Mouse (Mus musculus) hindbrain, embryonic 10.5 days (tissue): ENCODE data around the gene Axin1. TPM values are rescaled to one million over a fixed set of nuclear protein-coding genes. Genes with fewer than 3 reads are reported as not detected.
A peak's percentile ranks its signal among the peaks of the same experiment; 100 is the strongest.
"Not testable (repeated sequence)": the region's sequence is repeated elsewhere in the genome, so short reads cannot be mapped to it uniquely, and the experiment has no call there.

ENCODE experiments used
- DNase-seq: peaks from one replicate; pipeline ENCODE4 v3.0.0-alpha.2; 2017; ENCODE audit warnings: low spot score
- H3K27ac ChIP-seq: fragments of 300-500 bp; sonication (generic); 2 replicates; pipeline ENCODE4 v1.5.1; 2016; ENCODE audit warnings: mild to moderate bottlenecking, moderate library complexity
- H3K27me3 ChIP-seq: fragments of 300-500 bp; sonication (generic); 2 replicates; pipeline ENCODE4 v1.6.1; 2016; ENCODE audit warnings: mild to moderate bottlenecking; ENCODE audit not compliant: poor library complexity, insufficient read depth, severe bottlenecking
- H3K36me3 ChIP-seq: fragments of 300-500 bp; sonication (generic); 2 replicates; pipeline ENCODE4 v1.6.1; 2016; ENCODE audit warnings: mild to moderate bottlenecking, moderate library complexity
- H3K4me1 ChIP-seq: fragments of 300-500 bp; sonication (generic); replicated peaks from 2 replicates; pipeline ENCODE4 v1.6.1; 2016; ENCODE audit warnings: mild to moderate bottlenecking
- H3K4me3 ChIP-seq: fragments of 300-500 bp; sonication (generic); 2 replicates; pipeline ENCODE4 v1.5.1; 2016; ENCODE audit warnings: mild to moderate bottlenecking, moderate library complexity
- H3K9me3 ChIP-seq: fragments of 300-500 bp; sonication (generic); 2 replicates; pipeline ENCODE4 v1.6.1; 2016; ENCODE audit warnings: mild to moderate bottlenecking, moderate library complexity
- whole genome bisulfite sequencing: fragments of 180-500 bp; shearing (Covaris S2); methylation state at CpG from one replicate; pipeline ENCODE4 v1.1.7; 2016; 5-methylcytosine and 5-hydroxymethylcytosine counted together
- polyA plus RNA-seq: library from polyadenylated mRNA; unstranded; fragments of >200 nt; fragmentation: Nextera tagmentation; extraction: Ambion mirVana; gene quantifications from 2 replicates; pipeline ENCODE4 v1.2.1, GENCODE M21; 2016

Axin1 gene
- polyA plus RNA-seq, 1 experiment from 2014 or later: 9.1 TPM

- peak overlapping the region; percentile 85 for H3K27ac ChIP-seq
- no peaks in the 10 kb centered on the region for H3K36me3 ChIP-seq
- H3K9me3 ChIP-seq: no peaks in the 10 kb centered on the region
- H3K27me3 ChIP-seq: peaks cover 78% of the 10 kb centered on the region
- H3K4me3 ChIP-seq: peak overlapping the region; percentile 80
- 19% methylated on average over 14 of the region's 14 CpGs for WGBS
- no peak for DNase-seq
- H3K4me1 ChIP-seq: peaks cover 29% of the 10 kb centered on the region
Observed at GRCm38 (mm10) chr17:26112751-26113150, 25.7 kb upstream of the Axin1 start.

- Histone ChIP-seq H3K4me1 (peaks cover 29% of the 10 kb centered on the region), H3K4me3 (peak within 1 kb of the TSS; percentile 80), H3K36me3 (no peaks in the 10 kb centered on the region), H3K27me3 (peaks cover 81% of the 10 kb centered on the region), H3K9me3 (no peaks in the 10 kb centered on the region), H3K27ac (peak within 1 kb of the TSS; percentile 85)
- peak; percentile 75 for DNase-seq
- under 1% methylated on average over 75 of the region's 75 CpGs for WGBS
Observed at GRCm38 (mm10) chr17:26113181-26113948, 25.1 kb upstream of the Axin1 start, which contains the start of gene Tmem8. Gene Tmem8 (plus strand): TSS chr17:26113299.

- no peak for DNase-seq
- no peaks in the 10 kb centered on the region for H3K36me3 ChIP-seq
- H3K27ac ChIP-seq: no peak overlapping the region
- H3K4me1 ChIP-seq: peaks cover 29% of the 10 kb centered on the region
- peak overlapping the region; percentile 80 for H3K4me3 ChIP-seq
- no peaks in the 10 kb centered on the region for H3K9me3 ChIP-seq
- H3K27me3 ChIP-seq: peaks cover 85% of the 10 kb centered on the region
- 15% methylated on average over 8 of the region's 8 CpGs for WGBS
Observed at GRCm38 (mm10) chr17:26114061-26114460, 24.4 kb upstream of the Axin1 start.

GRCm38 (mm10) chr17:26114461-26114860 is 24.0 kb upstream of the Axin1 start:
- not testable (repeated sequence) for H3K9me3 ChIP-seq, H3K4me3 ChIP-seq, H3K36me3 ChIP-seq, DNase-seq, H3K27ac ChIP-seq
- WGBS: 67% methylated on average over 7 of the region's 7 CpGs
- Histone ChIP-seq H3K27me3 (peaks cover 89% of the 10 kb centered on the region), H3K4me1 (peaks cover 29% of the 10 kb centered on the region)

- no peak for DNase-seq
- H3K27me3 ChIP-seq: peaks cover 89% of the 10 kb centered on the region
- no peak overlapping the region for H3K4me3 ChIP-seq
- H3K36me3 ChIP-seq: no peaks in the 10 kb centered on the region
- WGBS: 84% methylated on average over 7 of the region's 7 CpGs
- H3K9me3 ChIP-seq: no peaks in the 10 kb centered on the region
- H3K4me1 ChIP-seq: peaks cover 33% of the 10 kb centered on the region
- H3K27ac ChIP-seq: no peak overlapping the region
Observed at GRCm38 (mm10) chr17:26115205-26115898, 23.1 kb upstream of the Axin1 start.

GRCm38 (mm10) chr17:26115956-26116487 is 22.5 kb upstream of the Axin1 start:
- no peak overlapping the region for H3K4me3 ChIP-seq
- peaks cover 82% of the 10 kb centered on the region for H3K27me3 ChIP-seq
- no peak overlapping the region for H3K27ac ChIP-seq
- peaks cover 29% of the 10 kb centered on the region for H3K4me1 ChIP-seq
- 40% methylated on average over 3 of the region's 3 CpGs for WGBS
- no peak for DNase-seq
- H3K9me3 ChIP-seq: no peaks in the 10 kb centered on the region
- H3K36me3 ChIP-seq: no peaks in the 10 kb centered on the region

- no peak for DNase-seq
- Histone ChIP-seq H3K9me3 (no peaks in the 10 kb centered on the region), H3K36me3 (no peaks in the 10 kb centered on the region), H3K27ac (no peak overlapping the region), H3K4me1 (peaks cover 24% of the 10 kb centered on the region), H3K4me3 (no peak overlapping the region), H3K27me3 (peaks cover 76% of the 10 kb centered on the region)
- 88% methylated on average over 17 of the region's 17 CpGs for WGBS
Observed at GRCm38 (mm10) chr17:26116503-26117258, 21.8 kb upstream of the Axin1 start.

- Histone ChIP-seq H3K36me3 (peaks cover 6% of the 10 kb centered on the region), H3K4me3 (peak overlapping the region; percentile 9; the same call in 1 of the 2 replicates), H3K9me3 (no peaks in the 10 kb centered on the region), H3K27ac (peak overlapping the region; percentile 2; the same call in 1 of the 2 replicates), H3K4me1 (peaks cover 28% of the 10 kb centered on the region), H3K27me3 (peaks cover 43% of the 10 kb centered on the region)
- 52% methylated on average over 33 of the region's 33 CpGs for WGBS
- peak; percentile 58 for DNase-seq
Observed at GRCm38 (mm10) chr17:26119766-26120710, 18.4 kb upstream of the Axin1 start.

GRCm38 (mm10) chr17:26122431-26123140 is 15.9 kb upstream of the Axin1 start:
- no peaks in the 10 kb centered on the region for H3K9me3 ChIP-seq
- no peak for DNase-seq
- H3K4me1 ChIP-seq: peaks cover 32% of the 10 kb centered on the region
- peak overlapping the region; percentile 74; the same call in 1 of the 2 replicates for H3K4me3 ChIP-seq
- H3K36me3 ChIP-seq: peaks cover 32% of the 10 kb centered on the region
- H3K27me3 ChIP-seq: peaks cover 18% of the 10 kb centered on the region
- 62% methylated on average over 5 of the region's 5 CpGs for WGBS
- peak overlapping the region; percentile 50; the same call in 1 of the 2 replicates for H3K27ac ChIP-seq

GRCm38 (mm10) chr17:26123267-26123684 is 15.2 kb upstream of the Axin1 start, which contains the start of gene Mrpl28:
Gene Mrpl28 (plus strand): TSS chr17:26123500.
- peak within 1 kb of the TSS; percentile 86 for H3K27ac ChIP-seq
- peaks cover 32% of the 10 kb centered on the region for H3K4me1 ChIP-seq
- peaks cover 13% of the 10 kb centered on the region for H3K27me3 ChIP-seq
- H3K4me3 ChIP-seq: peak within 1 kb of the TSS; percentile 74
- WGBS: under 1% methylated on average over 32 of the region's 32 CpGs
- peak; percentile 94 for DNase-seq
- no peaks in the 10 kb centered on the region for H3K9me3 ChIP-seq
- peaks cover 39% of the 10 kb centered on the region for H3K36me3 ChIP-seq

- WGBS: 89% methylated on average over 7 of the region's 7 CpGs
- H3K27me3 ChIP-seq: peaks cover 4% of the 10 kb centered on the region; the same call in 1 of the 2 replicates
- no peak overlapping the region for H3K27ac ChIP-seq
- peaks cover 52% of the 10 kb centered on the region for H3K36me3 ChIP-seq
- no peaks in the 10 kb centered on the region for H3K9me3 ChIP-seq
- peaks cover 32% of the 10 kb centered on the region for H3K4me1 ChIP-seq
- DNase-seq: no peak
- H3K4me3 ChIP-seq: peak overlapping the region; percentile 74
Observed at GRCm38 (mm10) chr17:26124560-26124959, 13.9 kb upstream of the Axin1 start.
